Mouse (Mus musculus): ENCODE results near the gene Tubb5.

Tubb5 gene

GRCm38 (mm10) chr17:35795656-35796055, 42.5 kb downstream of the Tubb5 start:
- no peak for DNase-seq (ENCODE audit: low spot score in 2 of 2)

GRCm38 (mm10) chr17:35795099-35795498, 43.0 kb downstream of the Tubb5 start:
- no peak for DNase-seq (ENCODE audit: low spot score in 2 of 2)

GRCm38 (mm10) chr17:35792837-35793236, 45.3 kb downstream of the Tubb5 start:
- DNase-seq (ENCODE audit: low spot score in 2 of 2), result no peak

- DNase-seq (ENCODE audit: low spot score in 2 of 2), result no peak
Observed at GRCm38 (mm10) chr17:35790933-35791332, 47.2 kb downstream of the Tubb5 start.

GRCm38 (mm10) chr17:35788025-35788424, 50.1 kb downstream of the Tubb5 start:
- DNase-seq (ENCODE audit: low spot score in 2 of 2), result no peak

GRCm38 (mm10) chr17:35787493-35787892, 50.6 kb downstream of the Tubb5 start:
- no peak for DNase-seq (ENCODE audit: low spot score in 2 of 2)

GRCm38 (mm10) chr17:35785140-35785539, 53.0 kb downstream of the Tubb5 start:
- no peak for DNase-seq (ENCODE audit: low spot score in 2 of 2)

GRCm38 (mm10) chr17:35783944-35784343, 54.2 kb downstream of the Tubb5 start:
- no peak for DNase-seq (ENCODE audit: low spot score in 2 of 2)

Data from urinary bladder, postnatal 4 days (tissue).